16 mouse cellular contexts compared by ENCODE assay signal in the genomic region with DNA sequence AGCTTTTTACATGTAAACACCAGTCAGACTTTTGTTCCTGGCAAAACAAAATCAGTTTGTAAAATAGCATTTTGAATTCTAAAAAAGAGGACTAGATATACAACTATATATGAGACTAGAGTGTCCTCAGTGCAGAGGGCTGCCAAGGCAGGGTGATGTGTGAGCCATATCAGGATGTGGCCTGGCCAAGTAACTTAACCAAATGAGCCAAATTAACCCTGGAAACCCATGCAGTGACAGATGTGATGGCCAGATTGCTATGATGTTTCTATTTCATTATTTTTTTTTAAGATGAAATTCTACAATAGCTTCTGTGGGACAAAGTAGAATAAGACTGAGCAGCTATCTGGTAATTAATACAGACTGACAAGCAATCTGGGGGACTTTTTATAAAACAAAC.
DNase-seq lines count a peak whose midpoint lies in the region; ATAC-seq and TF ChIP-seq lines count a peak whose summit lies in the region.
"Had no signal": no experiment of that assay in that cellular context is flagged by ENCODE, and none has a peak within 500 bp of the region (broad histone marks: within the 10 kb centered on the region; RNA-seq: fewer than 3 reads in every experiment).

No protein-coding gene starts in this region.

- H3K4me2 ChIP-seq in forebrain, embryonic 14.5 days (ENCODE audit: low read length), result no peak overlapping the region
- H3K4me2 ChIP-seq in forebrain, embryonic 12.5 days, result no peak overlapping the region
- no peak overlapping the region for H3K4me2 ChIP-seq in hindbrain, postnatal 0 days (ENCODE audit: low read depth, low read length)
- H3K4me2 ChIP-seq in hindbrain, embryonic 14.5 days (replicated peaks), result no peak overlapping the region
- H3K4me2 ChIP-seq: embryonic facial prominence, embryonic 12.5 days; forebrain, embryonic 13.5 days had no signal

- DNase-seq in forebrain, embryonic 14.5 days (ENCODE audit: low spot score), result peak; percentile 42
- peak; percentile 25 for DNase-seq in hindbrain, postnatal 0 days (ENCODE audit: low spot score)
- no peak for DNase-seq in hindbrain, embryonic 14.5 days (ENCODE audit: low spot score)
- peak; percentile 59 for DNase-seq in brain, embryonic 14.5 days (ENCODE audit: low read depth)
- no peak for DNase-seq in layer of hippocampus, adult 8-10 months (ENCODE audit: low spot score in 2 of 2)
- DNase-seq: adrenal gland, adult 2 months; adrenal gland, postnatal 10 days; adrenal gland, postnatal 25 days; cerebellum, adult 11-12 months; cerebellum, adult 2 months; cerebellum, adult 9-10 months; forebrain, postnatal 0 days had no signal

- peaks cover 22% of the 10 kb centered on the region for H3K27me3 ChIP-seq in forebrain, embryonic 14.5 days (replicated peaks; ENCODE audit: control insufficient read depth, insufficient read depth, low read length)
- H3K27me3 ChIP-seq in forebrain, embryonic 12.5 days, result peaks cover 51% of the 10 kb centered on the region
- H3K27me3 ChIP-seq in hindbrain, postnatal 0 days (ENCODE audit: insufficient read depth, low read length), result no peaks in the 10 kb centered on the region
- H3K27me3 ChIP-seq in hindbrain, embryonic 14.5 days (ENCODE audit: control insufficient read depth, insufficient read depth, low read length), result no peaks in the 10 kb centered on the region
- H3K27me3 ChIP-seq: embryonic facial prominence, embryonic 12.5 days had no signal

- 0 out of 2 replicates have a peak, but pooled peaks cover 6% of the 10 kb centered on the region for H3K4me1 ChIP-seq in forebrain, embryonic 14.5 days (ENCODE audit: control insufficient read depth, insufficient read depth, low read length)
- peaks cover 12% of the 10 kb centered on the region for H3K4me1 ChIP-seq in forebrain, embryonic 12.5 days
- no peaks in the 10 kb centered on the region for H3K4me1 ChIP-seq in hindbrain, postnatal 0 days (ENCODE audit: insufficient read depth, low read length)
- H3K4me1 ChIP-seq in hindbrain, embryonic 14.5 days (replicated peaks; ENCODE audit: control insufficient read depth, insufficient read depth, low read length), result peaks cover 7% of the 10 kb centered on the region; the same call in 1 of the 2 replicates

- H3K36me3 ChIP-seq in forebrain, embryonic 14.5 days (ENCODE audit: control insufficient read depth, insufficient read depth, low read length), result no peaks in the 10 kb centered on the region
- H3K36me3 ChIP-seq in forebrain, embryonic 12.5 days (replicated peaks), result no peaks in the 10 kb centered on the region
- H3K36me3 ChIP-seq in hindbrain, postnatal 0 days (ENCODE audit: insufficient read depth, low read length), result no peaks in the 10 kb centered on the region
- H3K36me3 ChIP-seq in hindbrain, embryonic 14.5 days (replicated peaks; ENCODE audit: control insufficient read depth, insufficient read depth), result no peaks in the 10 kb centered on the region
- H3K36me3 ChIP-seq: embryonic facial prominence, embryonic 10.5 days; embryonic facial prominence, embryonic 12.5 days had no signal

- no peak overlapping the region for H3K9ac ChIP-seq in forebrain, embryonic 14.5 days (ENCODE audit: low read length)
- no peak overlapping the region for H3K9ac ChIP-seq in forebrain, embryonic 12.5 days
- H3K9ac ChIP-seq in hindbrain, postnatal 0 days (replicated peaks; ENCODE audit: low read length), result no peak overlapping the region
- H3K9ac ChIP-seq in hindbrain, embryonic 14.5 days, result no peak overlapping the region
- H3K9ac ChIP-seq: embryonic facial prominence, embryonic 12.5 days; forebrain, embryonic 13.5 days; forebrain, postnatal 0 days had no signal

- TF ChIP-seq POLR2A in brain, embryonic 14.5 days (IDR thresholded peaks at IDR 0.05; ENCODE audit: borderline replicate concordance, extremely low read depth, insufficient read depth, insufficient read length, poor library complexity, severe bottlenecking), result no peak

- no peak overlapping the region for H3K4me3 ChIP-seq in forebrain, embryonic 14.5 days (ENCODE audit: low read depth, low read length)
- no peak overlapping the region for H3K4me3 ChIP-seq in forebrain, embryonic 12.5 days (replicated peaks)
- H3K4me3 ChIP-seq in hindbrain, postnatal 0 days (ENCODE audit: low read length), result no peak overlapping the region
- H3K4me3 ChIP-seq in hindbrain, embryonic 14.5 days (replicated peaks; ENCODE audit: low read length), result no peak overlapping the region
- H3K4me3 ChIP-seq: embryonic facial prominence, embryonic 10.5 days; embryonic facial prominence, embryonic 12.5 days; forebrain, embryonic 13.5 days had no signal

- H3K27ac ChIP-seq in forebrain, embryonic 14.5 days (ENCODE audit: low read depth, low read length), result no peak overlapping the region
- H3K27ac ChIP-seq in forebrain, embryonic 12.5 days, result no peak overlapping the region
- H3K27ac ChIP-seq in hindbrain, postnatal 0 days, result no peak overlapping the region
- H3K27ac ChIP-seq in hindbrain, embryonic 14.5 days, result no peak overlapping the region
- H3K27ac ChIP-seq: embryonic facial prominence, embryonic 10.5 days; embryonic facial prominence, embryonic 12.5 days; forebrain, embryonic 13.5 days had no signal

- TF ChIP-seq CTCF in hindbrain, postnatal 0 days (IDR thresholded peaks at IDR 0.05; ENCODE audit: low read depth), result no peak
- no peak for TF ChIP-seq CTCF in brain, embryonic 14.5 days (IDR thresholded peaks at IDR 0.05; ENCODE audit: borderline replicate concordance, extremely low read depth, insufficient read depth, insufficient read length)

- no peak for ATAC-seq in forebrain, embryonic 14.5 days
- no peak for ATAC-seq in forebrain, embryonic 12.5 days (ENCODE audit: low FRiP score)
- ATAC-seq in hindbrain, postnatal 0 days, result no peak
- no peak for ATAC-seq in hindbrain, embryonic 14.5 days (ENCODE audit: low FRiP score)
- ATAC-seq: forebrain, embryonic 13.5 days; forebrain, postnatal 0 days had no signal

- H3K9me3 ChIP-seq in forebrain, embryonic 14.5 days (replicated peaks; ENCODE audit: control insufficient read depth, low read length), result no peaks in the 10 kb centered on the region
- no peaks in the 10 kb centered on the region for H3K9me3 ChIP-seq in forebrain, embryonic 12.5 days
- H3K9me3 ChIP-seq in hindbrain, postnatal 0 days (ENCODE audit: low read length), result no peaks in the 10 kb centered on the region
- H3K9me3 ChIP-seq in hindbrain, embryonic 14.5 days (ENCODE audit: control insufficient read depth, low read length), result no peaks in the 10 kb centered on the region
- H3K9me3 ChIP-seq: embryonic facial prominence, embryonic 10.5 days; embryonic facial prominence, embryonic 12.5 days; forebrain, embryonic 13.5 days had no signal

Comparison
In these comparisons a context has a peak if more than half of its experiments do, and no peak if none do; other contexts are left out.
1. DNase-seq: peak in forebrain, embryonic 14.5 days (single experiment), hindbrain, postnatal 0 days (single experiment) and brain, embryonic 14.5 days (single experiment); none in hindbrain, embryonic 14.5 days (single experiment) and layer of hippocampus, adult 8-10 months (0 of 2).